Comparison of ENCODE assay signal across 18 mouse cellular contexts in genomic region chr4:107163341-107163740, GRCm38 (mm10). TPM values are rescaled to one million over a fixed set of nuclear protein-coding genes. Genes with fewer than 3 reads are reported as not detected.
A peak's percentile ranks its signal among the peaks of the same experiment; 100 is the strongest.
DNase-seq lines count a peak whose midpoint lies in the region; ATAC-seq and TF ChIP-seq lines count a peak whose summit lies in the region.
"Had no signal": no experiment of that assay in that cellular context is flagged by ENCODE, and none has a peak within 500 bp of the region (broad histone marks: within the 10 kb centered on the region; RNA-seq: fewer than 3 reads in every experiment).

No protein-coding gene starts in this region.

- H3K9ac ChIP-seq in lung, postnatal 0 days (replicated peaks; ENCODE audit: low read depth): no peak overlapping the region
- H3K9ac ChIP-seq: midbrain, embryonic 12.5 days had no signal

- 0 out of 2 replicates have a peak overlapping the region, but pooled peaks have one; percentile 8 for H3K27ac ChIP-seq in lung, postnatal 0 days (ENCODE audit: low read length)
- H3K27ac ChIP-seq in left cerebral cortex, adult 2 months: peak overlapping the region; percentile 22; the same call in 1 of the 2 replicates
- H3K27ac ChIP-seq: midbrain, embryonic 12.5 days had no signal

- H3K4me1 ChIP-seq in lung, postnatal 0 days (ENCODE audit: insufficient read depth, low read depth, low read length): no peaks in the 10 kb centered on the region
- H3K4me1 ChIP-seq: midbrain, embryonic 12.5 days had no signal

- no peak for ATAC-seq in lung, postnatal 0 days

- 60% methylated on average over 10 of the region's 10 CpGs for WGBS in lung, postnatal 0 days

- H3K9me3 ChIP-seq in lung, postnatal 0 days (ENCODE audit: low read length): no peaks in the 10 kb centered on the region
- H3K9me3 ChIP-seq: midbrain, embryonic 12.5 days had no signal

- TF ChIP-seq CTCF in lung, postnatal 0 days (IDR thresholded peaks at IDR 0.05): no peak
- no peak for TF ChIP-seq CTCF in left cerebral cortex, adult 2 months (IDR thresholded peaks at IDR 0.05)

- H3K27me3 ChIP-seq in lung, postnatal 0 days (replicated peaks; ENCODE audit: insufficient read depth, low read length): no peaks in the 10 kb centered on the region
- H3K27me3 ChIP-seq: midbrain, embryonic 12.5 days had no signal

- peak; percentile 53 to 72 for DNase-seq in frontal cortex, adult 2 months (ENCODE audit: extremely low spot score in 1 of 2, low spot score in 1 of 2)
- DNase-seq in frontal cortex, postnatal 25 days (ENCODE audit: low spot score in 2 of 2): no peak
- DNase-seq in lung, postnatal 0 days (ENCODE audit: low spot score): no peak
- DNase-seq in lung, postnatal 25 days (ENCODE audit: low spot score): no peak
- DNase-seq in left cerebral cortex, adult 2 months (ENCODE audit: extremely low spot score in 1 of 2, low spot score in 2 of 2): peak; percentile 34 to 38
- DNase-seq in telencephalon, adult 2 months (ENCODE audit: low read depth, low spot score): peak; percentile 86
- DNase-seq in kidney, postnatal 14 days: no peak

- 0 out of 2 replicates have a peak, but pooled peaks cover 8% of the 10 kb centered on the region for H3K36me3 ChIP-seq in lung, postnatal 0 days (ENCODE audit: insufficient read depth, low read length)

- no peak overlapping the region for H3K4me3 ChIP-seq in lung, postnatal 0 days (ENCODE audit: low read depth, low read length)
- H3K4me3 ChIP-seq in left cerebral cortex, adult 2 months: no peak overlapping the region
- H3K4me3 ChIP-seq: midbrain, embryonic 12.5 days; myocyte had no signal

- intact Hi-C loops in left cerebral cortex, adult 2 months (cut with DNase I): loop anchor here (2.0 to 5.0 kb wide), 5 partner anchors 97 to 531 kb away; partner anchors contain the start of genes Cyb5rl, Mrpl37 and Ssbp3

- no peak overlapping the region for H3K4me2 ChIP-seq in lung, postnatal 0 days (replicated peaks; ENCODE audit: low read depth, low read length)
- H3K4me2 ChIP-seq: midbrain, embryonic 12.5 days had no signal

- TF ChIP-seq EP300 in lung, postnatal 0 days (IDR thresholded peaks at IDR 0.05): no peak

RNA-seq across cellular contexts. Expression of gene Tmem59, which starts 14.9 kb away (rescaled TPM):
- 224 and 231 TPM in 2 replicates for polyA plus RNA-seq in frontal cortex, adult 2 months (2012; rRNA removed)
- polyA plus RNA-seq in lung, postnatal 0 days (2015; fragmentation: Nextera tagmentation; extraction: Ambion mirVana): 790 and 798 TPM in 2 replicates
- 100 to 1,000 TPM; 217 to 233 TPM for total RNA-seq in left cerebral cortex, adult 2 months (2021)

RNA-seq across cellular contexts. Expression of gene Tceanc2, which starts 15.6 kb away (rescaled TPM):
- 7.2 and 8.1 TPM in 2 replicates for polyA plus RNA-seq in frontal cortex, adult 2 months (2012; rRNA removed)
- polyA plus RNA-seq in lung, postnatal 0 days (2015; fragmentation: Nextera tagmentation; extraction: Ambion mirVana): 20.7 and 22.0 TPM in 2 replicates
- total RNA-seq in left cerebral cortex, adult 2 months (2021): 10 to 100 TPM; 13.9 to 16.1 TPM

RNA-seq across cellular contexts. Expression of gene Ldlrad1, which starts 45.6 kb away (rescaled TPM):
- 0.10 TPM in 1 of 2 replicates, not detected in the other for polyA plus RNA-seq in frontal cortex, adult 2 months (2012; rRNA removed)
- 3.5 and 3.8 TPM in 2 replicates for polyA plus RNA-seq in lung, postnatal 0 days (2015; fragmentation: Nextera tagmentation; extraction: Ambion mirVana)
- total RNA-seq in left cerebral cortex, adult 2 months (2021): not detected
- total RNA-seq: adrenal gland, postnatal 4 days; gastrocnemius, postnatal 14 days; heart, postnatal 10 days; layer of hippocampus, postnatal 36 days; liver, adult 2 months had no signal
- polyA plus RNA-seq: C2C12; embryonic facial prominence, embryonic 11.5 days; hindbrain, embryonic 16.5 days; liver, adult 2 months; midbrain, embryonic 12.5 days; myocyte; stomach, embryonic 16.5 days had no signal

Comparison
In these comparisons a context has a peak if more than half of its experiments do, and no peak if none do; other contexts are left out.
1. DNase-seq: peak in frontal cortex, adult 2 months (2 of 2), left cerebral cortex, adult 2 months (2 of 2) and telencephalon, adult 2 months (single experiment); none in frontal cortex, postnatal 25 days (0 of 2), lung, postnatal 0 days (single experiment), lung, postnatal 25 days (single experiment) and kidney, postnatal 14 days (single experiment).